Mouse (Mus musculus) embryonic facial prominence, embryonic 12.5 days (tissue): ENCODE results near the gene Mrpl54. TPM values are rescaled to one million over a fixed set of nuclear protein-coding genes. Genes with fewer than 3 reads are reported as not detected.

Experiments
- ATAC-seq: fragments of 200-750 bp; cut with Nextera tagmentation; 2 replicates; pipeline ENCODE4 v1.8.0; 2017; ENCODE audit not compliant: insufficient number of reproducible peaks, insufficient read depth, low FRiP score, low TSS enrichment
- H3K27ac ChIP-seq: fragments of 300-500 bp; sonication (generic); 2 replicates; pipeline ENCODE4 v1.5.1; 2016; ENCODE audit warnings: mild to moderate bottlenecking
- H3K27me3 ChIP-seq: fragments of 300-500 bp; sonication (generic); 2 replicates; pipeline ENCODE4 v1.6.1; 2016; ENCODE audit warnings: mild to moderate bottlenecking, moderate library complexity
- H3K36me3 ChIP-seq: fragments of 300-500 bp; sonication (generic); 2 replicates; pipeline ENCODE4 v1.6.1; 2016; ENCODE audit warnings: mild to moderate bottlenecking
- H3K4me1 ChIP-seq: fragments of 300-500 bp; sonication (generic); 2 replicates; pipeline ENCODE4 v1.6.1; 2016
- H3K4me2 ChIP-seq: fragments of 300-500 bp; sonication (generic); replicated peaks from 2 replicates; pipeline ENCODE4 v1.6.1; 2016; ENCODE audit warnings: mild to moderate bottlenecking, moderate library complexity
- H3K4me3 ChIP-seq: fragments of 300-500 bp; sonication (generic); 2 replicates; pipeline ENCODE4 v1.5.1; 2016; ENCODE audit warnings: mild to moderate bottlenecking
- H3K9ac ChIP-seq: fragments of 300-500 bp; sonication (generic); 2 replicates; pipeline ENCODE4 v1.6.1; 2016; ENCODE audit warnings: mild to moderate bottlenecking, moderate library complexity
- H3K9me3 ChIP-seq: fragments of 300-500 bp; sonication (generic); 2 replicates; pipeline ENCODE4 v1.6.1; 2016; ENCODE audit warnings: mild to moderate bottlenecking, moderate library complexity
- WGBS: fragments of 180-500 bp; shearing (Covaris S2); methylation state at CpG from one replicate; pipeline ENCODE4 v1.1.7; 2016; 5-methylcytosine and 5-hydroxymethylcytosine counted together
- polyA plus RNA-seq: library from polyadenylated mRNA; unstranded; fragments of >200 nt; fragmentation: Nextera tagmentation; extraction: Ambion mirVana; gene quantifications from 2 replicates; pipeline ENCODE4 v1.2.1, GENCODE M21; 2016

The Mrpl54 gene
- polyA plus RNA-seq, result 194 and 205 TPM in 2 replicates

GRCm38 (mm10) chr10:81266211-81267105 lies at the start of gene Mrpl54, which contains the start of gene Apba3:
Gene Mrpl54, minus strand, starts transcription at chr10:81266934.
Gene Apba3, plus strand, starts transcription at chr10:81266960.
- Histone ChIP-seq H3K4me3 (peak within 1 kb of the TSS; percentile 70), H3K27ac (peak within 1 kb of the TSS; percentile 83), H3K4me2 (peak within 1 kb of the TSS; percentile 88), H3K9me3 (no peaks in the 10 kb centered on the region), H3K27me3 (no peaks in the 10 kb centered on the region), H3K4me1 (peaks cover 14% of the 10 kb centered on the region), H3K36me3 (peaks cover 46% of the 10 kb centered on the region), H3K9ac (peak within 1 kb of the TSS; percentile 65)
- under 1% methylated on average over 48 of the region's 48 CpGs for WGBS
- peak; percentile 91 for ATAC-seq

DNA sequence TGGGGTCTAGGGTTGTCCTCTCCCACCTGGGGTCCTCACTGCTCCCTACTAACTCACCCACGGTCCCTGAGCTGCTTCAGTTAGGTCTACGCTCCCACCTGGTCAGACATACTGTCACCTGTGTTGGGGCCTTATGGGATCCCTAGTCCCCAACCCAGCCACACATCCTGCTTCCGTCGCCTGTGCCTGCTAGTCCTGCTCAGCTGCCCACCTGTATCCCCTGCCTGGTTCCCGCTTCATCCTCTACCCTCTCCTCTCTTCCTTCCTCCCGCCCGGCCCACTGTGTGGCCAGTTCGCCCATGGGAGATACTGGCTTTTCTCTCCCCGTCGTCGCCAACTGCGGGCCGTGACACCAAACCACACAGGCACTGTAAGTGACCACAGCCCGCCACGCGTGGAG lies 48.9 kb upstream of the Mrpl54 start:
- no peak for ATAC-seq
- Histone ChIP-seq H3K9ac (no peak overlapping the region), H3K9me3 (no peaks in the 10 kb centered on the region), H3K27me3 (no peaks in the 10 kb centered on the region), H3K4me1 (peaks cover 26% of the 10 kb centered on the region), H3K27ac (no peak overlapping the region), H3K4me2 (no peak overlapping the region), H3K4me3 (no peak overlapping the region), H3K36me3 (peaks cover 73% of the 10 kb centered on the region)
- 93% methylated on average over 16 of the region's 16 CpGs for WGBS

DNA sequence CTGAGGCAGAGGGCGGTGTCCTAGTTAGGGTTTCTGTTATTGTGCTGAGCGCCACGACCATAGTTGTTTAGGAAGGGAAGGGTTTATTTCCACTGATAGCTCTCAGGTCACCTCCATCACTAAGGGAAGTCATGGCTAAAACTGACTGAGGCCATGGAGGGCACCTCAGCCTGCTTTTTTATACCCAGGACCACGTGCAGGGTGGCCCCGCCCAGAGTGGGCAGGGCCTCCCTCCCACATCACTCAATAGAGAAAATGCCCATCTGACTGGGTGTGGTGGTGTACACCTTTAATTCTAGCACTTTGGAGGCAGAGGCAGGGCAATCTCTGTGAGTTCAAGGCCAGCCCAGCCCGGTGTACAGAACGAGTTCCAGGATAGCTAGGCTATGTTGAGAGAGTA lies 47.5 kb upstream of the Mrpl54 start:
- WGBS, result 78% methylated on average over 7 of the region's 7 CpGs

GRCm38 (mm10) chr10:81313581-81313980 lies 46.8 kb upstream of the Mrpl54 start:
- H3K4me1 ChIP-seq, result peaks cover 15% of the 10 kb centered on the region
- H3K9ac ChIP-seq, result no peak overlapping the region
- H3K4me3 ChIP-seq, result no peak overlapping the region
- H3K27me3 ChIP-seq, result no peaks in the 10 kb centered on the region
- H3K36me3 ChIP-seq, result peaks cover 89% of the 10 kb centered on the region
- ATAC-seq, result no peak
- 95% methylated on average over 13 of the region's 13 CpGs for WGBS
- no peaks in the 10 kb centered on the region for H3K9me3 ChIP-seq
- no peak overlapping the region for H3K27ac ChIP-seq
- H3K4me2 ChIP-seq, result no peak overlapping the region

More for the DNA sequence above, 47.5 kb upstream of the Mrpl54 start:
- Histone ChIP-seq H3K27ac (no peak overlapping the region), H3K9me3 (no peaks in the 10 kb centered on the region), H3K9ac (no peak overlapping the region), H3K36me3 (peaks cover 87% of the 10 kb centered on the region), H3K27me3 (no peaks in the 10 kb centered on the region), H3K4me3 (no peak overlapping the region), H3K4me2 (no peak overlapping the region), H3K4me1 (peaks cover 21% of the 10 kb centered on the region)
- no peak for ATAC-seq

- ATAC-seq, result no peak
- Histone ChIP-seq H3K4me2 (no peak overlapping the region), H3K9me3 (no peaks in the 10 kb centered on the region), H3K9ac (no peak overlapping the region), H3K4me1 (0 out of 2 replicates have a peak, but pooled peaks cover 1% of the 10 kb centered on the region), H3K27me3 (no peaks in the 10 kb centered on the region), H3K36me3 (peaks cover 93% of the 10 kb centered on the region), H3K4me3 (no peak overlapping the region), H3K27ac (no peak overlapping the region)
- WGBS, result 90% methylated on average over 5 of the region's 5 CpGs
Measured at GRCm38 (mm10) chr10:81309571-81309970, 42.8 kb upstream of the Mrpl54 start.

GRCm38 (mm10) chr10:81306837-81307682 lies 40.3 kb upstream of the Mrpl54 start:
- no peak overlapping the region for H3K9ac ChIP-seq
- H3K4me1 ChIP-seq, result 0 out of 2 replicates have a peak, but pooled peaks cover 11% of the 10 kb centered on the region
- WGBS, result 94% methylated on average over 21 of the region's 21 CpGs
- peaks cover 68% of the 10 kb centered on the region for H3K36me3 ChIP-seq
- no peak for ATAC-seq
- no peak overlapping the region for H3K27ac ChIP-seq
- no peak overlapping the region for H3K4me3 ChIP-seq
- H3K27me3 ChIP-seq, result no peaks in the 10 kb centered on the region
- H3K9me3 ChIP-seq, result no peaks in the 10 kb centered on the region
- no peak overlapping the region for H3K4me2 ChIP-seq

GRCm38 (mm10) chr10:81306173-81306668 lies 39.5 kb upstream of the Mrpl54 start:
- no peak for ATAC-seq

GRCm38 (mm10) chr10:81305663-81306062 lies 38.9 kb upstream of the Mrpl54 start:
- H3K9ac ChIP-seq, result no peak overlapping the region
- 92% methylated on average over 14 of the region's 14 CpGs for WGBS
- H3K27ac ChIP-seq, result no peak overlapping the region
- H3K4me3 ChIP-seq, result no peak overlapping the region
- peaks cover 60% of the 10 kb centered on the region for H3K36me3 ChIP-seq
- H3K4me2 ChIP-seq, result no peak overlapping the region
- no peaks in the 10 kb centered on the region for H3K27me3 ChIP-seq
- H3K4me1 ChIP-seq, result 0 out of 2 replicates have a peak, but pooled peaks cover 11% of the 10 kb centered on the region
- ATAC-seq, result no peak
- H3K9me3 ChIP-seq, result no peaks in the 10 kb centered on the region

More at GRCm38 (mm10) chr10:81306173-81306668, 39.5 kb upstream of the Mrpl54 start:
- 94% methylated on average over 12 of the region's 12 CpGs for WGBS
- peaks cover 66% of the 10 kb centered on the region for H3K36me3 ChIP-seq
- no peak overlapping the region for H3K9ac ChIP-seq
- H3K4me1 ChIP-seq, result 0 out of 2 replicates have a peak, but pooled peaks cover 11% of the 10 kb centered on the region
- H3K4me2 ChIP-seq, result no peak overlapping the region
- H3K4me3 ChIP-seq, result no peak overlapping the region
- H3K27ac ChIP-seq, result no peak overlapping the region
- H3K27me3 ChIP-seq, result no peaks in the 10 kb centered on the region
- no peaks in the 10 kb centered on the region for H3K9me3 ChIP-seq

GRCm38 (mm10) chr10:81304597-81305238 lies 38.0 kb upstream of the Mrpl54 start:
- H3K4me2 ChIP-seq, result no peak overlapping the region
- 34% methylated on average over 7 of the region's 9 CpGs for WGBS
- no peaks in the 10 kb centered on the region for H3K27me3 ChIP-seq
- H3K4me1 ChIP-seq, result 0 out of 2 replicates have a peak, but pooled peaks cover 11% of the 10 kb centered on the region
- H3K27ac ChIP-seq, result no peak overlapping the region
- peaks cover 51% of the 10 kb centered on the region for H3K36me3 ChIP-seq
- H3K9ac ChIP-seq, result no peak overlapping the region
- ATAC-seq, result no peak
- H3K9me3 ChIP-seq, result no peaks in the 10 kb centered on the region
- H3K4me3 ChIP-seq, result no peak overlapping the region

GRCm38 (mm10) chr10:81303761-81304160 lies 37.0 kb upstream of the Mrpl54 start:
- 73% methylated on average over 7 of the region's 7 CpGs for WGBS
- Histone ChIP-seq H3K4me1 (0 out of 2 replicates have a peak, but pooled peaks cover 18% of the 10 kb centered on the region), H3K36me3 (peaks cover 41% of the 10 kb centered on the region), H3K4me2 (no peak overlapping the region), H3K9me3 (no peaks in the 10 kb centered on the region), H3K27ac (no peak overlapping the region), H3K9ac (no peak overlapping the region), H3K4me3 (no peak overlapping the region), H3K27me3 (no peaks in the 10 kb centered on the region)
- ATAC-seq, result no peak

DNA sequence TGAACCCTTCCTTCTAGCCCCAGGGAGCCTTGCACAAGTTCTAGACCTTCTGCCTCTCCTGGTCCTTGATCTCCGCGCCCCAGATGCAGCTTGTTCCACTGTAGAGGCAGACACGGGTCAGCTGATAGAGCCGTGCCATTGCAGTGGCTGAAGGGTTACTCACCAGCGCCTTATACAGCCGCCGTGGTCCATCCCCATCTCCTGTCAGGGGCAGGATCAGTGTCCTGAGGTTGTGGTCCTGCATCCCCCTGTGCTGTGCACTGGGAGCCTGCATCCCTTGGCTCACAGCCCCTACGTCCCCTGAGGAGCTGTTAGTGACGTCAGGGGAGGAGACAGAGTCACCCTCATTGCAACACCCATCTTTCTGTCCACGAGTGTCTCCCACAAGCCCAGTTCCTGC lies 36.5 kb upstream of the Mrpl54 start:
- H3K27ac ChIP-seq, result no peak overlapping the region
- H3K36me3 ChIP-seq, result peaks cover 36% of the 10 kb centered on the region
- 0 out of 2 replicates have a peak, but pooled peaks cover 18% of the 10 kb centered on the region for H3K4me1 ChIP-seq
- no peaks in the 10 kb centered on the region for H3K27me3 ChIP-seq
- no peak for ATAC-seq
- no peak overlapping the region for H3K9ac ChIP-seq
- no peak overlapping the region for H3K4me3 ChIP-seq
- no peaks in the 10 kb centered on the region for H3K9me3 ChIP-seq
- 72% methylated on average over 10 of the region's 10 CpGs for WGBS
- H3K4me2 ChIP-seq, result no peak overlapping the region
